Mouse (Mus musculus): ENCODE measurements around the gene Kbtbd3. TPM values are rescaled to one million over a fixed set of nuclear protein-coding genes. Genes with fewer than 3 reads are reported as not detected.

Kbtbd3 gene
- total RNA-seq (2021), result 1 to 10 TPM; 8.0 to 8.9 TPM

GRCm38 (mm10) chr9:4309351-4310085, at the start of gene Kbtbd3, which contains the start of gene Aasdhppt:
Kbtbd3 (plus strand) TSS chr9:4309833.
Aasdhppt (minus strand) TSS chr9:4309471.
- DNase-seq, result peak; percentile 97
- intact Hi-C loops (cut with DNase I), result loop anchor here (2.0 to 10.0 kb wide), 2 partner anchors 67 to 975 kb away; partner anchors contain the start of genes Alkbh8 and Msantd4

- peak in 1 of 2 experiments; percentile 16 for DNase-seq
Observed at GRCm38 (mm10) chr9:4259841-4260745, 49.5 kb upstream of the Kbtbd3 start.

GRCm38 (mm10) chr9:4260746-4261090, 48.9 kb upstream of the Kbtbd3 start:
- intact Hi-C loops (cut with DNase I), result no loop called here
- no peak for DNase-seq

More at GRCm38 (mm10) chr9:4259841-4260745, 49.5 kb upstream of the Kbtbd3 start:
- intact Hi-C loops (cut with DNase I), result loop anchor here (5.0 kb wide), 1 partner anchor 38 kb away; no protein-coding TSS in a partner anchor

DNA sequence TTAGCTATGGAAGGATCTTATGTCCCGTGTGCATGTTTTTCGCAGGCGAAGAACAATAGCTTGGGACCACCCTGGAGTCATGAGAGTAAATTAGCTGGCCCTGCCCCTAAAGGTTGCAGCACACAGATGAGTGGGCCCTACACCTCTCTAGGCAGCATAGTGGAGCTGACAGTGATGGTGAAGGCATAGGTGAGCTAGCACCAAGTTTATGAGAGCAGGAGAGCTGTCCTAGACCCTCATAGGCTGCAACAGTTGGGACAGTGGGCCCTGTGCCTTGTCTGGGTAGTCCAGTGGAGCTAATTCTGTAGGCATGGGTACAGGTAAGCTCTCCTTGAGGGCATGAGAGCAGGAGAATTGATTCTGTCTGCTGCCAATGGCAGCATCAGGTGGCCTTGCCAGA, 42.8 kb upstream of the Kbtbd3 start:
- intact Hi-C loops (cut with DNase I), result no loop called here

DNA sequence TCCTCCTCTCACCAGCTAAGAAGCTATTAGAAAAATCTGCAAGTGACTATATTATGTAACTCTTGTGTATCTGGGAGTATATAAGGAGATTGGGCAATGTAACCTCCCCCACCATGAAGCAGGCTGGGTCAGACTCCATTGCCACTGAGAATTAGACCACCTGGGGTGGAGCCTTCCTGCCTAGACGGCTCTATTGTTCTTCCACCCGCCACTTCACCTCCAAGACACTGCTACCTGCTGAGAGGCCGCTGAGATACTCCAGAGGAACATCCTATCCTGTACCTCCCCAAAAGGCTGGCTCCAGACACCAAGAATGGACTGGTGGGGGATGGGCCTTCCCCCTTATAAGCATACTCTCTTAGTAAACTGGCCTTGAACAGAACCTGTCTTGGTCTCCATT, 25.8 kb upstream of the Kbtbd3 start:
- DNase-seq, result no peak
- intact Hi-C loops (cut with DNase I), result no loop called here

More for the DNA sequence above, 42.8 kb upstream of the Kbtbd3 start:
- no peak for DNase-seq

GRCm38 (mm10) chr9:4300466-4300865, 9.2 kb upstream of the Kbtbd3 start:
- DNase-seq, result no peak
- intact Hi-C loops (cut with DNase I), result no loop called here

- intact Hi-C loops (cut with DNase I), result no loop called here
- no peak for DNase-seq
Observed at GRCm38 (mm10) chr9:4304867-4305266, 4.8 kb upstream of the Kbtbd3 start.

- DNase-seq, result no peak
- intact Hi-C loops (cut with DNase I), result loop anchor here (2.0 kb wide), 1 partner anchor 68 kb away; the partner anchor contains the start of gene Msantd4
Observed at GRCm38 (mm10) chr9:4308628-4309350, 844 bp upstream of the Kbtbd3 start.

GRCm38 (mm10) chr9:4310706-4311105, 1.1 kb downstream of the Kbtbd3 start:
- intact Hi-C loops (cut with DNase I), result loop anchor here (10.0 kb wide), 1 partner anchor 976 kb away; the partner anchor contains the start of gene Alkbh8
- no peak for DNase-seq

DNA sequence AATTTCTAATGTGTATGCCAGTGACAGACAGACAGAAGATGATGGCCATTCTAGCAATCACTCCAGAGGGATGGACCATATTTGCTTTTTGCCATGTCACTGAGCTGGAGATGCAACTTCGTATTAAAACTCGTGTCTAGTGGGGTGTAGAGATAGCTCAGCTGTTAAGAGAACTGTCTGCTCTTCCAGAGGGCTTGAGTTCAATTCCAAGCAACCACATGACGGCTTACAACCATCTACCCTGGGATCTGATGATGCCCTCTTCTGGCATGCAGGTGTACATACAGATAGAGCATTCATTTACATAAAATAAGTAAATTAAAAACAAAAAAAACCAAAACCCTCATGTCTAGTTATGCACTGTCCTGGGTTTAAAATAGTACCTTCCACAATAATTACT, 1.5 kb downstream of the Kbtbd3 start:
- DNase-seq, result no peak
- intact Hi-C loops (cut with DNase I), result loop anchor here (10.0 kb wide), 1 partner anchor 976 kb away; the partner anchor contains the start of gene Alkbh8

DNA sequence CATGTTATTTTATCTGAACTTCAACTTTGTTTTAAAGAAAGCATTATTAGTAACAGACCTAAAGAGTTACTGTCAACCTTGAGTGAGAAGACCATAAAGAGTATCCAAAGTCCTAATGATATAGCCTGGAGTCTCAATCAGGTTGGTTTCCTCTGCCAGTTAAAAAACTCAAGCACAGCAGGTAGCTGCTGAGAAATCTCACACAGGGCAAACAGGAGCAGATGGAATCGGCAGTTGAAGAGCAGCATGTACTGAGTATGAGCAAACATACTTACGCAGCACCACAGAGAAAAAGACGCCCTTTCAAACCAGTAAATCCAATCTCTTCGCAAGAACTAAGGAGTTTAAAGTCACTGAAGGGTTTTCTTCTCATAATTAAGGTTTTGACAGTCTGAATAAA, 4.3 kb downstream of the Kbtbd3 start:
- intact Hi-C loops (cut with DNase I), result loop anchor here (10.0 kb wide), 1 partner anchor 979 kb away; the partner anchor contains the start of gene Alkbh8
- DNase-seq, result no peak

DNA sequence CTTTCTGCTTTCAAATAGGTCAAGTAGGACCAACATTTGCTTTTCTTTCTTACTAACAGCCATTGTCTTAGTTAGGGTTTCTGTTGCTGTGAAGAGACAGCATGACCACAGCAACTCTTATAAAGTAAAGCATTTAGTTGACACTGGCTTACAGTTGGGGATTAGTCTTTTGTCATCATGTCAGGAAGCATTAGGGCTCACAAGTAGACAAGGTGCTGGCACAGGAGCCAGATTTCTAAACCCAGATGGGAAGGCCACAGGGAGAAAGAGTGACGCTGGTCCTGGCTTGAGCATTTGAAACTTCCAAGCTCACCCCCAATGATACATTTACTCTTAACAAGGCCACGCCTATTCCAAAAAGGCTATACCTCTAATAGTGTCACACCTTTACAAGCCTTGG, 6.1 kb downstream of the Kbtbd3 start:
- intact Hi-C loops (cut with DNase I), result loop anchor here (10.0 kb wide), 1 partner anchor 981 kb away; the partner anchor contains the start of gene Alkbh8
- no peak for DNase-seq

- intact Hi-C loops (cut with DNase I), result loop anchor here (10.0 kb wide), 1 partner anchor 984 kb away; the partner anchor contains the start of gene Alkbh8
Observed at GRCm38 (mm10) chr9:4318939-4319721, 9.5 kb downstream of the Kbtbd3 start.

GRCm38 (mm10) chr9:4353163-4353562, 43.5 kb downstream of the Kbtbd3 start:
- intact Hi-C loops (cut with DNase I), result no loop called here
- DNase-seq, result no peak

More at GRCm38 (mm10) chr9:4318939-4319721, 9.5 kb downstream of the Kbtbd3 start:
- no peak for DNase-seq

GRCm38 (mm10) chr9:4375828-4376639, 66.4 kb downstream of the Kbtbd3 start, which contains the start of gene Msantd4:
Msantd4 (plus strand) TSS chr9:4376562.
- DNase-seq, result peak; percentile 92 to 93
- intact Hi-C loops (cut with DNase I), result loop anchor here (2.0 to 10.0 kb wide), 2 partner anchors 67 to 971 kb away; partner anchors contain the start of genes Aasdhppt, Cwf19l2 and Kbtbd3

DNA sequence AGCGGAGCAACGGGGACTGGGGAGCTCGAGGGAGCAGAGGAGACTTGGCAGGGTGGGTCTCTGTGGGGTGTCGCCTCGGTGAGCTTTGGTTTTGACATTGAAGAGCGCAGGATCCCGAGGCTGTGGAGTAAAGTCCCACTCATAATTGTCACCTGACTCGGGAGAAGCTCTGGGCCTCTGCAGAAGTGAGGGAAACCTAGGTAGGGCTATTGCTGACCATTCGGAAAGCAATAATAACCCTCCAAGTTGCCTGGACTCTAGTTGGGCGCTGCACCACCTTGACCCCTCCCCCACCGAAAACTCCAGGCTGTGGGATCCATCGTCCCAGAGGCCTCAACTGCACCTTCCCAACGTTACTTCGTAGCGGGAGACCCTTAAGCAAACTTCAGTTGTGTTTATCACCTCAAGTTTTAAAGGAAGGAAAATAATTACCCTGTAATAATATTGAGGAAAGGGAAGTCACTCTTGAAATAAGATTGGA, 67.0 kb downstream of the Kbtbd3 start:
- DNase-seq, result no peak
- intact Hi-C loops (cut with DNase I), result loop anchor here (2.0 to 10.0 kb wide), 2 partner anchors 68 to 972 kb away; partner anchors contain the start of genes Aasdhppt, Cwf19l2 and Kbtbd3
